Mouse (Mus musculus) urinary bladder, postnatal 0 days (tissue): ENCODE data around the gene H2-M10.5. TPM values are rescaled to one million over a fixed set of nuclear protein-coding genes. Genes with fewer than 3 reads are reported as not detected.

Source experiments
- polyA plus RNA-seq: library from polyadenylated mRNA; unstranded; fragments of >200 nt; fragmentation: Nextera tagmentation; extraction: Ambion mirVana; gene quantifications from 2 replicates; pipeline ENCODE4 v1.2.1, GENCODE M21; 2015

Gene H2-M10.5
- polyA plus RNA-seq, result not detected in 2 replicates

GRCm38 (mm10) chr17:36772610-36773009 lies at the start of gene H2-M10.5:
H2-M10.5 (plus strand) TSS chr17:36772910.

GRCm38 (mm10) chr17:36811871-36812270 lies 39.2 kb downstream of the H2-M10.5 start, which contains the start of gene H2-M10.6:
H2-M10.6 (plus strand) TSS chr17:36812171.

Other genes starting within 250 kb of the H2-M10.5 start
- gene H2-M11, start 225.8 kb upstream of the H2-M10.5 start, polyA plus RNA-seq, result not detected in 2 replicates
- gene H2-M9, start 130.2 kb upstream of the H2-M10.5 start, polyA plus RNA-seq, result not detected in 2 replicates
- gene H2-M1, start 100.7 kb upstream of the H2-M10.5 start, polyA plus RNA-seq, result not detected in 2 replicates
- not detected in 2 replicates for gene H2-M10.6, start 39.3 kb downstream of the H2-M10.5 start, polyA plus RNA-seq
- 26.9 and 28.6 TPM in 2 replicates for gene Trim26, start 64.2 kb downstream of the H2-M10.5 start, polyA plus RNA-seq
- gene Trim15, start 94.3 kb downstream of the H2-M10.5 start, polyA plus RNA-seq, result 0.06 TPM in 1 of 2 replicates, not detected in the other
- gene Trim10, start 96.7 kb downstream of the H2-M10.5 start, polyA plus RNA-seq, result 0.52 and 1.4 TPM in 2 replicates
- not detected in 2 replicates for gene Trim40, start 117.2 kb downstream of the H2-M10.5 start, polyA plus RNA-seq
- gene Trim31, start 125.2 kb downstream of the H2-M10.5 start, polyA plus RNA-seq, result not detected in 2 replicates
- gene Rnf39, start 170.0 kb downstream of the H2-M10.5 start, polyA plus RNA-seq, result 5.2 and 7.4 TPM in 2 replicates
- 103 and 106 TPM in 2 replicates for gene Ppp1r11, start 178.8 kb downstream of the H2-M10.5 start, polyA plus RNA-seq
- gene Znrd1, start 185.6 kb downstream of the H2-M10.5 start, polyA plus RNA-seq, result 45.3 and 49.1 TPM in 2 replicates
- 4.8 and 5.9 TPM in 2 replicates for gene Znrd1as, start 185.7 kb downstream of the H2-M10.5 start, polyA plus RNA-seq
- gene 2410137M14Rik, start 208.3 kb downstream of the H2-M10.5 start, polyA plus RNA-seq, result 0.25 TPM in 1 of 2 replicates, not detected in the other
- gene H2-M5, start 216.6 kb downstream of the H2-M10.5 start, polyA plus RNA-seq, result 0.34 and 0.47 TPM in 2 replicates
- 22.6 and 30.9 TPM in 2 replicates for gene Zfp57, start 228.3 kb downstream of the H2-M10.5 start, polyA plus RNA-seq